Mouse (Mus musculus) kidney, adult 8-10 months (tissue): Measurements from ENCODE around the gene Brms1.
A peak's percentile ranks its signal among the peaks of the same experiment; 100 is the strongest.
"Not testable (repeated sequence)": the region's sequence is repeated elsewhere in the genome, so short reads cannot be mapped to it uniquely, and the experiment has no call there.

Experiments
- DNase-seq, 2 experiments: peaks; one replicate each; pipeline ENCODE4 v3.0.0; 2022

The Brms1 gene

DNA sequence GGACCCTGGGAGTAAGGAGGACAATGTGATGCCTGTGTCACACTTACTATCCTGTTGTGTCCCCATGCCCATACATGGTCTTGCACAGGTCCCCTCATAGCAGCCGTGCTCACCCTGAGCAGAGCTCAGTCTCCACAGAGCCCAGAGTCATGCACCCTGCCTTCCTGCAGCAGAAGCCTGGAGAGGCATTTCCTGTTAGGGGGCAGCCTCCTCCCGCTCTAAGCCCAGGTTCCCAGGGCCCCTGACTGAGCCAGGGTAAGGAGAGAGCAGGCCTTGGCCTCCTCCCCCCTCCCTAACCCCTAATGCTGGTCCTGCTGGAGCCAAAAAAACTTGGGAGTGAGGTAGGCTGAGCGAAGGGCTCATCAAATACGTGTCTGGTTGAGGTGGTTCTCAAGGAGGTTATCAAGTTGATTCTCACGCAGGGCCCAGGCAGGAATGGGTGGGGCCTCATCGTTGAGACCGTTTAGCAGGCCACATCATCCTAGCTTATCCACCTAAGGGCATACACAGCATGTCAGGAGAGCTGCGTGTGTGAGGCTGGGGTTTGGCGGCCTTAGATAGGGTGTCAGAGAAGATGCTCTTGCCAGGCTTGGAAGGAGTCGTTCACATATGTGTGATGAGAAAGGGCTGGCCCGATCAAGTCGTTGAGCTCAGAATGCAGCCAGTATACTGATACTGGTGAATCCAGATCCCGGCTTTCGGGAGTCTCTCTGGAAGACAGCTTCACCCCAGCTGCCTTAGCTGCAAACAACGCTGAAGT lies 26.1 kb downstream of the Brms1 start:
- DNase-seq = no peak

GRCm38 (mm10) chr19:5067867-5068569 lies 26.9 kb downstream of the Brms1 start, which contains the start of gene Cd248:
Cd248 (plus strand) TSS chr19:5068078.
- peak in 1 of 2 experiments; percentile 49 for DNase-seq

DNA sequence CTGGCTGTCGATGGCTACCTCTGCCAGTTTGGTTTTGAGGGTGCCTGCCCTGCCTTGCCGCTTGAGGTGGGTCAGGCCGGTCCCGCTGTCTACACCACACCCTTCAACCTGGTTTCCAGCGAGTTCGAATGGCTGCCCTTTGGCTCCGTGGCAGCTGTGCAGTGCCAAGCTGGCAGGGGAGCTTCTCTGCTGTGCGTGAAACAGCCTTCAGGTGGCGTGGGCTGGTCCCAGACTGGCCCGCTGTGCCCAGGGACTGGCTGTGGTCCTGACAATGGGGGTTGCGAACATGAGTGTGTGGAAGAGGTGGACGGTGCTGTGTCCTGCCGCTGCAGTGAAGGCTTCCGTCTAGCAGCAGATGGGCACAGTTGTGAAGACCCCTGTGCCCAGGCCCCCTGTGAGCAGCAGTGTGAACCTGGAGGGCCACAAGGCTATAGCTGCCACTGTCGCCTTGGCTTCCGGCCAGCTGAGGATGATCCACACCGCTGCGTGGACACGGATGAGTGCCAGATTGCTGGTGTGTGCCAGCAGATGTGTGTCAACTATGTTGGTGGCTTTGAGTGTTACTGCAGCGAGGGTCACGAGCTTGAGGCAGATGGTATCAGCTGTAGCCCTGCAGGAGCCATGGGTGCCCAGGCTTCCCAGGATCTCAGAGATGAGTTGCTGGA lies 27.5 kb downstream of the Brms1 start:
- no peak for DNase-seq

- no peak for DNase-seq
Measured at GRCm38 (mm10) chr19:5069486-5069885, 28.3 kb downstream of the Brms1 start.

DNA sequence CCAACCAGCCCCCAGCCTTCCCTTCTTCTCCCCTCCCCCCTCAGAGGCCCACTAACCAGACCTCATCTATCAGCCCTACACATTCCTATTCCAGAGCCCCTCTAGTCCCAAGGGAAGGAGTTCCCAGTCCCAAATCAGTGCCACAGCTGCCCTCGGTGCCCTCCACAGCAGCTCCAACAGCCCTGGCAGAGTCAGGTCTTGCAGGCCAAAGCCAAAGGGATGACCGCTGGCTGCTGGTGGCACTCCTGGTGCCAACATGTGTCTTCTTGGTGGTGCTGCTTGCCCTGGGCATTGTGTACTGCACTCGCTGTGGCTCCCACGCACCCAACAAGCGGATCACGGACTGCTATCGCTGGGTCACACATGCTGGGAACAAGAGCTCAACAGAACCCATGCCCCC lies 28.8 kb downstream of the Brms1 start:
- DNase-seq = no peak

DNA sequence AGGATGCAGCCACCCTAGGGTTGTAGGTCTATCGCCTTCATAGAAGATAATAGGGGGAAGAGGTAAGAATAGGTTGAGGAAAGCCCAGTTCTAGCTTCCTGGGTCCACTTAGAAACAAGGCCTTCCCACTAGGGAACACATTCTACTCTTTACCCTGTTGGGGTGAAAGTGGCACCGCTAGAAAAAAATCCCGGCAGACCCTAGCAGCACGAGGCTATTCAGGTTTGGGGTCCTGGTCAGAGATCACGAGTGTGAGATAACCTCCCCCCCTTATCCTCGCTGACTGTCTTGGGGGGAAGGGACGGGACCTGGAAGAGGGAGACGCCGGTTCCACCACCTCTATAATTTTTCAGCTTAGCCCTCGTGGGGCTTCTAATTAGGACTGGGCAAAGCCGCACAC lies 29.9 kb downstream of the Brms1 start:
- DNase-seq = no peak

DNA sequence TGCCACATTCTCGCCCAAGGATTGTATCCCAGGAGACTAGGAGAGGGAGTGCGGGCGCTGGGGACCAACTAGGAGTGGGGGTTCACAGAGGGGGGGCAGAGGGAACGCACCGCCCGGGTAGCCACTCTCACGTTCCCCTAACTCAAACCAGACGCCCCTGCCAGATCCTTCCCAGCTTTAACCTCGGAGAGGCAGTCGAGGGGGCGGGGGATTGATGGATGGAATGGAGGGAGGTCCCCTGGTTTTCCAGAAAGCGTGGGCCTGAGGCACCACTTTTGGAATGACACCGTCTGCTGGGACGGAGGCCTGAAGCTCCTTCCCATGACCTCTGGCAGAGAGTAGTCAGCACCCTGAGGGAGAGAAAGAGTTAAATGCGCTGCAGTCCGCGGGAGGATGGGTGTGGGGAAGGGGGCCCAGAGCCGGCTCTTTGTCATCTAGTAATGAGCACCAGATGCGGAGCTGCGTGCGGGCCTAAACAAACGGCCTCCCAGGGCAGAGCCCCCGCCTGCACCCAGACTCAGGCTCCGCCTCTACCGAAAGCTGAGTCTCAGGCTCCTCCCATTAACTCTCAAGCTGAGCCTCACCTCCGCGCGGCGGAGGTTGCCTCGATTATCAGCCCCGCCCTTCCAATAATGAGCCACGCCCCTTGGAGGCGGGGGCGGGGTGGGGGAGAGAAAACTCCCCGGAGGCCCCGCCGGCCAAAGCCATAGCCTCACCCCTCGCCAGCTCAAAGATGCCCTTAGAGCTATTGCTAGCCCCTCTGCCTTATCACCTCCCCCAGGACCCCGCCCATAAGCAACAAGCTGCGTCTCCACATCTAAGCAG lies 30.6 kb downstream of the Brms1 start:
- DNase-seq = peak; percentile 72 to 79

DNA sequence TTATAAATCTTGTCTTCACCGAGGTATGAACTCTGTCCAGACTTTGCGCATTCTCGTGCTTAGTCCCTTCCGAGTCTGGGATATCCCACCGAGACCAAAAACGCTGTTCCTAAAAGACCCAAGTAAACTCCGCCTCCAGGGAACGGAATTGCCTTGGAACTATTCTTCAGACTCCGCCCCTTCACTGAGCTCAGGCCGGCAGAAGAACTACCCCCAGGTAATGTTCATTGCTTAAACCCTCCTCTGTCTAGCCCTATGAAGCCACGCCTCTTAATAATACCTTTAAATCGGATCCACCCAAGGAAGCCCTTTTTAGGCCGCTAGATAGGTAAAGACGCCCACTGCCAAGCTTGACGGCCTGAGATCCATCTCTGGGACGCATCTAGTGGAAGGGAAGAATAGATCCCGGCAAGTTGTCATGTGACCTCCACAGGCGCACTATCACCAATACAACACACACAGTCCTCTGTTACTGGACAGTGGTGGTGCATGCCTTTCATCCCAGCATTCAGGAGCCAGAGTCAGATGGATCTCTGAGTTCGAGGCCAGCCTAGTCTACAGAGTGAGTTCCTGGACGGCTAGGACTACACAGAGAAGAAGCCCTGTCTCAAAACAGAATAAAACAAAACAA lies 31.4 kb downstream of the Brms1 start:
- no peak for DNase-seq

GRCm38 (mm10) chr19:5073028-5073427 lies 31.9 kb downstream of the Brms1 start:
- DNase-seq = peak in 1 of 2 experiments; percentile 64

DNA sequence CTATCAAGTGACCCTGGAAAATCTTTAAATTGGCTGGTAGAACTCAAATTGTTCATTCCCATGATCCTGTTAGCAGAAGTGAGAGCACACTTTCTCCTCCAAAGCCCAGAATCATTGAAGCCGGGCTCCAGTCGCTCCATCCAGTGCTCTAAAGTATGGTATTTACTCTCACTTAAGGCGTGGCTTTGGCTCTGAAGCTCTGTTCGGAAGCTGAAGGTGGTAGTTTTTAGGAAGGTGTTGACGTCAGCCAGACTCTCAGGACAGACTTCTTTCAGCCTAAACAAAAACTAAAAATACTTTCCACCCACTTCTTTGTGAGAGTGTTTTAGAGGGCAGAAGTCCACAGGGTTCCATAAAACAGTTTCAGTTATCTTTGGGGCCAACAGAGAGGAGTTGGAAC lies 32.4 kb downstream of the Brms1 start:
- DNase-seq = no peak

DNA sequence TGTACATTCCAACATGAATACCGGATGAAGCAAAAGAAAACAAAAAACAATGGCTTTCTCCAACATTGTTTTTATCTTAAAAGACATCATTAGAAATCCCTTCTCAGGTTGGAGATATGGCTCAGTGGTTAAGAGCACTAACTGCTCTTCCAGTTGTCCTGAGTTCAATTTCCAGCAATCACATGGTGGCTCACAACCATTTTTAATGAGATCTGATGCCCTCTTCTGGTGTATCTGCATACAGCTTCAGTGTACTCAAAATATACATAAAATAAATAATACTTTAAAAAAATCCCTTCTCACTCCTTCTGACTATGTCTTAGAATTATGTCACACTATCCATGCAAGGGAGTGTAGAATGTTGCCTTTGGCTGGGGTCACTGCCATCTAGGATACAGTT lies 38.1 kb downstream of the Brms1 start:
- no peak for DNase-seq

DNA sequence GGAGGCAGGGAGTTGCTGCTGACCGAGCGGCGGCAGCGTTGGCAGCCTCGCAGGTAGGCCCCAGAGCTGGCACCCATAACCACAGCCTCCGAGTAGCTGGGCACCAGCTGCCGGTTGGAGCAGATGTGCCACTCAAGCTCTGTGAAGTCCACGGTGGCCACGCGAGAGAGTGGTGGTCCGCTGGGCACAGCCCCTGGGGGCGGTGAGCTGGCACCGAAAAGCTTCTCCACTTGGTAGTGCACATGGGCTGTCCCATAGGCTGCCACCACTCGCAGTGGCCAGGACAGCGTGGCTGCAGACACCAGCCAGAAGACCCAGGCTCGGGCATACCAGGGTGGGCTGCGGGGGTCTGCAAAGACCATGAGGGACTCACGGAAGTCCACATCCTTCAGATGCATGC lies 40.9 kb downstream of the Brms1 start:
- no peak for DNase-seq

- no peak for DNase-seq
Measured at GRCm38 (mm10) chr19:5082596-5082995, 41.4 kb downstream of the Brms1 start.

- no peak for DNase-seq
Measured at GRCm38 (mm10) chr19:5083961-5084833, 43.0 kb downstream of the Brms1 start.

DNA sequence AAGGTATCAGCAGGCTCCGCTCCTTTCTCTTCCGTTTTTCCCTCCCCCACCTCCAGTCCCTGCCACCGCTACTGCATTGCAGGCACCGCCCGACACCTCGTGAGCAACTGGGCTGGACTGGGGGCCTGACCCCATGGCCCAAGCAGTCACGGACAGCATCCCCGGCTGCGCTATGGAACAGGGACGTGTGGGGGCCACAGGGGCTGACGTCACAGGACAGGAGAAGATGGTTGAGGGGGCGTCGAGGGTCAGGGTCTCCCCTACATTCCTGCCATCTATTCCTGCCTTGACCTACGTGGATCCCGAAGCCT lies 43.6 kb downstream of the Brms1 start:
- no peak for DNase-seq

DNA sequence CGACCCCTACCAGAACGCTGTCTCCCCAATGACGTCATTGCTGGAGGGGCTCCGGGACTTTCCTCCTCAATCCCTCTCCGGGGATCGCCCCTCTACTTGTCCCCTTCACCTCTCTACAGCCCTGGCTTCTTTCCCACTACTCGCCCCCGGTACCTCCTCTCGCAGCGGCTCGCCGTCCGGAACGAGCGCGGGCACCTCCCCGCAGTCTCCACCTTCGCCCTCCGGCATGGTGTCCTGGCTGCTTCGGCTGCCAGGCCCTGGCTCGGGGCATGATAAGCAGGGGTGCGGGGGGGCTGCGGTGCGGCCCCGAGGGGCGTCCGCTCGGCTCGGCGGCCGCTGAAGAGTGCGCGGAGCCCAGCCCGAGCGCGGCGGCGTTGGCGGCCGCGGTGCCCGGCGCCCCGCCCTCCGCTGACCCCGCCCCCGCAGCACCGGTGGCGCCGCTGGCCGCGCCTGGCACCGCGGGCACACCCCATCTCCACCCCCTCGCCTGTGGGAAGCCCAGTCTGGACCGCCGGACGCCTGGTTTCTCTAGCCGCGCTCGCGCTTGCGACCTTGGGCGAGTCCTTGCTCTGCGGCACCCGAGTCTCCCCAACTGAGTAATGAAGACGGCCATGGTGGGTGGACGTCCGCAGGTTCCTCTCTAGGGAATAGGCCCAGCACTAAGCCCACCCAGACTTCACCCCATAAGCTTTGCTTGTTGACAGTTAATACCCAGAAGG lies 44.1 kb downstream of the Brms1 start, which contains the start of gene Tmem151a:
TSS of gene Tmem151a (minus strand) at position 387 of the 719 bp plus-strand sequence.
- peak; percentile 49 to 55 for DNase-seq

- not testable (repeated sequence) for DNase-seq
Measured at GRCm38 (mm10) chr19:5086533-5086932, 45.4 kb downstream of the Brms1 start.

- DNase-seq = peak; percentile 97 to 99
Measured at GRCm38 (mm10) chr19:5087884-5088728, 47.0 kb downstream of the Brms1 start, which contains the start of gene Yif1a. Yif1a (plus strand) TSS chr19:5088538.

- no peak for DNase-seq
Measured at GRCm38 (mm10) chr19:5089324-5089723, 48.2 kb downstream of the Brms1 start.

DNA sequence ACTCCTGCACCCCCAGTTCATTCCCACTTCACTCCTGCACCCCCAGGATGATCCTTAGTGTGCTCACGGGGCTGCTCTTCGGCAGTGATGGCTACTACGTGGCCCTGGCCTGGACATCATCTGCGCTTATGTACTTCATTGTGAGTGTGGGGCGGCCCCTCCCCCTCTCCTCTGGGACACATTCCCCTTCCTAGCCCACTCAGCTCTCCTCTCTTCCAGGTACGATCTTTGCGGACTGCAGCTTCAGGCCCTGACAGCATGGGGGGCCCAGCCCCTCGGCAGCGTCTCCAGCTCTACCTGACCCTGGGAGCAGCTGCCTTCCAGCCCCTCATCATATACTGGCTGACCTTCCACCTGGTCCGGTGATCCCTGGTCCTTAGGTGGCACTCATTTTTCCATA lies 50.9 kb downstream of the Brms1 start:
- no peak for DNase-seq
